Mouse (Mus musculus) central nervous system, embryonic 14 days (tissue): ENCODE results near the gene Olfr1389. TPM values are rescaled to one million over a fixed set of nuclear protein-coding genes. Genes with fewer than 3 reads are reported as not detected.

Source experiments
- polyA plus RNA-seq: library from polyadenylated mRNA; depleted of rRNA; stranded (reverse); fragments of >200 nt; gene quantifications from 2 replicates; pipeline ENCODE4 v1.2.3, GENCODE M21; 2012; rRNA removed

Olfr1389 gene
- not detected in 2 replicates for polyA plus RNA-seq

GRCm38 (mm10) chr11:49422767-49423166, at the start of gene Olfr1389:
Gene Olfr1389 (plus strand): TSS chr11:49423067.

GRCm38 (mm10) chr11:49436411-49436810, 13.5 kb downstream of the Olfr1389 start, which contains the start of gene Olfr1388:
Gene Olfr1388 (plus strand): TSS chr11:49436624.

GRCm38 (mm10) chr11:49455043-49455442, 32.2 kb downstream of the Olfr1389 start, which contains the start of gene Olfr1387:
Gene Olfr1387 (plus strand): TSS chr11:49455343.

GRCm38 (mm10) chr11:49464746-49465145, 41.9 kb downstream of the Olfr1389 start, which contains the start of gene Olfr1386:
Gene Olfr1386 (plus strand): TSS chr11:49465046.

Other genes with a start within 250 kb of the Olfr1389 start
- gene Btnl9, start 235.9 kb upstream of the Olfr1389 start, polyA plus RNA-seq, result 0.07 and 0.36 TPM in 2 replicates
- 33.3 and 34.3 TPM in 2 replicates for gene Zfp62, start 219.8 kb upstream of the Olfr1389 start, polyA plus RNA-seq
- 55.9 and 61.6 TPM in 2 replicates for gene Mgat1, start 178.9 kb upstream of the Olfr1389 start, polyA plus RNA-seq
- gene Olfr1393, start 144.8 kb upstream of the Olfr1389 start, polyA plus RNA-seq, result 0.20 and 0.21 TPM in 2 replicates
- 0.18 and 0.40 TPM in 2 replicates for gene Olfr1392, start 137.8 kb upstream of the Olfr1389 start, polyA plus RNA-seq
- 0.01 TPM in 1 of 2 replicates, not detected in the other for gene Olfr10, start 118.3 kb upstream of the Olfr1389 start, polyA plus RNA-seq
- not detected in 2 replicates for gene Olfr1391, start 100.3 kb upstream of the Olfr1389 start, polyA plus RNA-seq
- not detected in 2 replicates for gene Olfr1390, start 87.9 kb upstream of the Olfr1389 start, polyA plus RNA-seq
- 0.13 and 0.16 TPM in 2 replicates for gene Olfr1388, start 13.6 kb downstream of the Olfr1389 start, polyA plus RNA-seq
- not detected in 2 replicates for gene Olfr1387, start 32.3 kb downstream of the Olfr1389 start, polyA plus RNA-seq
- gene Olfr1386, start 42.0 kb downstream of the Olfr1389 start, polyA plus RNA-seq, result not detected in 2 replicates
- not detected in 2 replicates for gene Olfr1385, start 66.0 kb downstream of the Olfr1389 start, polyA plus RNA-seq
- not detected in 2 replicates for gene Olfr1384, start 83.7 kb downstream of the Olfr1389 start, polyA plus RNA-seq
- not detected in 2 replicates for gene Olfr1383, start 96.6 kb downstream of the Olfr1389 start, polyA plus RNA-seq
- not detected in 2 replicates for gene Olfr1382, start 105.2 kb downstream of the Olfr1389 start, polyA plus RNA-seq
- gene Olfr1381, start 120.4 kb downstream of the Olfr1389 start, polyA plus RNA-seq, result not detected in 2 replicates
- not detected in 2 replicates for gene Olfr1380, start 133.8 kb downstream of the Olfr1389 start, polyA plus RNA-seq
- gene Flt4, start 186.2 kb downstream of the Olfr1389 start, polyA plus RNA-seq, result 2.2 and 3.3 TPM in 2 replicates
- 0.14 and 0.19 TPM in 2 replicates for gene Scgb3a1, start 240.5 kb downstream of the Olfr1389 start, polyA plus RNA-seq